Mouse (Mus musculus): ENCODE data around the gene Chn1.

GRCm38 (mm10) chr2:73573556-73573955 is 201.6 kb downstream of the Chn1 start:
- TF ChIP-seq GATA1 (IDR thresholded peaks at IDR 0.05; ENCODE audit: borderline replicate concordance, low read length) (no peak), CTCF (IDR thresholded peaks at IDR 0.05; ENCODE audit: low read depth, low read length) (no peak), TAL1 (conservative IDR thresholded peaks at IDR 0.05; ENCODE audit: low read depth, low read length) (no peak)
